Mouse (Mus musculus) kidney, postnatal 25 days (tissue): ENCODE results near the gene Zbtb9.
"Not testable (repeated sequence)": the region's sequence is repeated elsewhere in the genome, so short reads cannot be mapped to it uniquely, and the experiment has no call there.

ENCODE experiments used
- DNase-seq, 2 experiments: peaks; one replicate each; pipeline ENCODE4 v3.0.0; 2021; ENCODE audit warnings: mixed read lengths in 2 of 2

Gene Zbtb9

DNA sequence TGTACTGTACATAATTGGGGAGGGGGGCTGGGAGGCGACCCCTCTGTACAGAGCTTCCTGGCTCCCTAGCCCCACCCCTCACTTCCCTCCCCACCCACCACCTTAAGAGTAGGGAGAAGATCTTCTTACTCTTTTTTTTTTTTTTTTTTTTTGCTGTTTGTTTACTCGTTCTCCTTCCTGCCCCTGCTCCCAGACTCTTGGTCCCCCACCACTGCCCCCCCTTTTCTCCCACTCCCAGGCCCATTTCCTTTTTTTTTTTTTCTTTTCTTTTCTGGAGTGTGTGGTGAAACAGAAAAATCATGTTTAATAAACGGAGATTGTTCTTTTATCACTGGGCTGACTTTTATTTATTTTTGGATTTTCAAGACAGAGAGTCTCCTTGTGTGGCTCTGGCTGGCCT, 860 bp upstream of the Zbtb9 start:
- DNase-seq, result no peak

DNA sequence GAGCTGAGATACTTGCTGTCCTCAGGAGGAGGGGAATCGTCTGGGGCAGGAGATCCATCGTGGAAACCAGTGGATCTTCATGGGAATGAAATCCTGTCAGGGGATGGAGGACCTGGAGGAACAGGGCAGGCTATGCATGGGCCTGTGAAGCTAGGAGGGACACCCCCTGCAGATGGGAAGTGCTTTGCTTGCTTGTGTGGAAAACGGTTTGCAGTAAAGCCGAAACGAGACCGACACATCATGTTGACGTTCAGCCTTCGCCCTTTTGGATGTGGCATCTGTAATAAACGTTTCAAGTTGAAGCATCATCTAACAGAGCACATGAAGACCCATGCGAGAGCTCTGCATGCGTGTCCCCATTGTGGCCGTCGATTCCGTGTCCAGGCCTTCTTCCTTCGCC, 1.6 kb downstream of the Zbtb9 start:
- no peak for DNase-seq

DNA sequence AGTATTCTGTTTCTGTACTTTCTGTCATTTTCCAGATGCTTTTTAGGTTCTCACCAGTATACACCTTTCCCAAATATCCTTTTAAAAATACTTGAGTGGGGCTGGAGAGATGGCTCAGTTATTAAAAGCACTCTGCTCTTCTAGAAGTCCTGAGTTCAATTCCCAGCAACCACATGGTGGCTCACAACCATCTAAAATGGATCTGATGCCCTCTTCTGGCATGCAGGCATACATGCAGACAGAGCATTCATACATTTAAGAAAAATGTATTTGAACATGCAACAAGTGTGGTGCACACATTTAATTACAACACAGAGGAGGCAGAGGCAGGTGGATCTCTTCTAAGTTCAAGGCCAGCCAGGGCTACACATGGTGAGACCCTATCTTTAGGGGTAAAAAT, 2.4 kb downstream of the Zbtb9 start:
- DNase-seq, result no peak

DNA sequence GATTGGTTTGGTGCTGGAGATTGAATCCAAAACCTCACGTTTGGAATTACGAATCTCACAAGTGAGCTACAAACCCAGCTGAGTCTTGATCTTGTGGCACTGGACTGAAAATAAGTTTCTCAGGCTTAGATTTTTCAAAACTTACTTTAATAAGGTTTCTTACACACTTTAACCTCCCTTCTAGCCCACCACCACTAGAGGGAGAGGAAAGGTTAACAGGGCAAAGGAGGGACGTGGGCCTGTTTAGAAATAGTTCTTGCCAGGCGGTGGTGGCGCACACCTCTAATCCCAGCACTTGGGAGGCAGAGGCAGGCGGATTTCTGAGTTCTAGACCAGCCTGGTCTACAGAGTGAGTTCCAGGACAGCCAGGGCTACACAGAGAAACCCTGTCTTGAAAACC, 4.4 kb downstream of the Zbtb9 start:
- DNase-seq, result not testable (repeated sequence)

DNA sequence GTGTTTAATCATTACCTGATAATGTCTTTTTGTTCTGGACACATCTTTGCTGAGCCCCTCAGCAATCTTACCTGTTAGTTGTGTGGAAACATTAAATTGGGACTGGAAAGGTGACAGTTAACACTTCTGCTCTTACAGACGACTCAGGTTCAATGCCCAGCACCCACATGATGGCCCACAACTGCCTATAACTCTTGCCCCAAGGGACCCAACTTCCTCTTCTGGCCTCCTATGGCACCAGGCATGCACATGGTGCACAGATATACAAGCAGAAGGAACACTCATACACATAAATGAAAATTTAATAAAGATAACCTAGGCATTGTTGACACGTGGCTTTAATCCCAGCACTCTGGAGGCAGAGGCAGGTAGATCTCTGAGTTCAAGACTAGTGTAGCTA, 6.5 kb downstream of the Zbtb9 start:
- no peak for DNase-seq

DNA sequence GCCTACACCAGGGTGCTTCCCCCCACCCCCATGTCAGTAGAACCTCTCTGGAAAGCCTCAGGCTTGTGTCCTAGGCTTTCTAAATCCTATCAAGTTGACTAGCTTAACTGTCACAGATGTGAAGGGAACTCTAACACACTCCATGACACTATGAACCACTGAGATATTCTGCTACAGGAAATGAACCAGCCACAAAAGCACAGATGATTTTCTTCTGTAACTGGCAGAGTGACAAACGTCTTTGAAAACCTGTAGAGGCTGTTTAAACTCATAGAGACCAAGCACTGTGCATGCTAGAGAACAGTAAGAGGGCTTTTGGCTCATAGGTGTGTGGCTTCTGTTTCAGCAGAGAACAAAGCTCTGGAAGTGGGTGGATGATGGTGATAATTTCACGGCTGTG, 8.1 kb downstream of the Zbtb9 start:
- no peak for DNase-seq

DNA sequence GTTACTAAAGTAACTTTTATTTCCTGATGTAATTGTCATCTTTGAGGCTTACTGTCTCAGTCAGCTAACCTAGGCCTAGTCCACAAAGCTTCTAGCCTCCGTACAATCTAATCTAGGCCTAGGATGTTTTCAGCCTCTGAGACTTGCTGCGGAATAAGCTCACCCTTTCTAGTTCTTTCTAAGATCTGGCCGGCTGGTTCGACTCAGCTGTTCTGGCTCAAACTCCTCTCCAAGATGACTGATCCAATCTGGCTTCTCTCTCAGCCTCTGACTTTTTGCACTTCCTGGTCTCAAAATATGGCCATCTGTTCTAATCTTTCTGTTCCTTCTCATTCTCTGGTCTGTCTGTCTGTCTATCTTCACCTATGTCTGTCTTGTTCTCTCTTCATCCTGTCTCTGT, 10.4 kb downstream of the Zbtb9 start:
- DNase-seq, result no peak

DNA sequence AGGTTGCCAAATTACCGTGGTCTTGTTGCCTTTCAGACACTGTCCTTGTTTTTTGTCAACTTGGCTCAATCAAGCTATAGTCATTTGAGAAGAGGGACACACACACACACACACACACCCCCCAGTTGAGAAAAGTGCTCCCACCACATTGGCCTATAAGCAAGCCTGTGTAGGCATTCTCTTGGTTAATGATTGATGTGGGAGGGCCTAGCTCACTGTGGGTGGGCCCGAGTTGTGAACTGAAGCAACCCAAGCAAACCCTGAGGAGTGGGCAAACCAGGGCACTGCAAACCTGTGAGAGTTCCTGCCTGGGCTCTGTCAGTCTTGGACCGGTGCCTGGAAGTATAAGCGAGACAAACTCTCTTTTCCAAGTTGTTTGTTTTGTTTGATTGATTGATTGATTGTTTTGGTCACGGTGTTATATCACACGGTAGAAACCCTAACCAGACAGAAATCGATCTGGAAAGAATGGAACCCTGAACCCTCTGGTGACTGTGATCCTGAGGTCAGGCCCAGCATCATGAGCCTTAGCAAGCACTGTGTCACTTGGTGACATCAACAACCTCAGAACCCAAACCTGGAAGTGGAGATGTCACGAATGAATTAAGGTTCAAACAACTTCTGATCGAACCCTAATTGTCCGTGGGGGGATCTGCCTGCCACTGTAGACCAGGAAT, 12.7 kb downstream of the Zbtb9 start:
- no peak for DNase-seq

DNA sequence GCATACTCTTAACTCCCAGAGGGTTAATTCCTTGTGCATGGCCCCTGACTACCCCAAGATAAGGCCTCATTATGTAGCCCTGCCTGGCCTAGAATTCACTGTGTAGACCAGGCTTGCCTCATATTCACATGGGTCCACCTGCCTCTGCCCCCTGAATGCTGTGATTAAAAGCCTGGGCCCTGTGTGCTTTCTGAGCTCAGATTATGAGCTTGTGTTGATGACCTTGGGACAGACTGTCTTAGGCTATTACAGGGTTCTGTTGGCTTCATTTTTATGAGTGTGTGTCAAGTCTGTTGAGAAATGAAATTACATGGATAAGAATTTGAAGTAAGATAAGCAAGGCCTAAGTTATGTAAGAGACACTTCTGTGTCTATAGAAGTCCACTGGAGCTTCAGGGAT, 17.6 kb downstream of the Zbtb9 start:
- no peak for DNase-seq

DNA sequence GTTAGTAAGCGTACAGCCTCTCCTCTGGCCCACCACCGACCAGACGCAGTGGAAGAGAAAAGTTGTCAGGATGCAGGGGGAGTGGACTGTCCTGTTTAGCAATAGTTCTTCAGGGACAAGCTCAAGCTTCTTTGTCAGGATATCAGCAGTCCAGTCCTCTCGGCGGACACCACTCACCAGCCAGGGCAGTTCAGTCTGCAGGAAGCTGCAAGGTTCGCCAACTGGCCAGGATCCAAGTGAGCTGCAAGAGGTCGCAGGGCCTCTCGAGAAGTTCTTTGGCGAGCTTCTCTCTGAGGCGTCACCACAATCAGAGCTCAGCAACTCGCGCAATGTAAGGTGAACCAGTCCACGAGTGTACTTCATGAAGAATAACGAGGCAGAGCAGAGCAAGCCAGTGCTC, 21.4 kb downstream of the Zbtb9 start:
- peak; percentile 83 to 84 for DNase-seq

DNA sequence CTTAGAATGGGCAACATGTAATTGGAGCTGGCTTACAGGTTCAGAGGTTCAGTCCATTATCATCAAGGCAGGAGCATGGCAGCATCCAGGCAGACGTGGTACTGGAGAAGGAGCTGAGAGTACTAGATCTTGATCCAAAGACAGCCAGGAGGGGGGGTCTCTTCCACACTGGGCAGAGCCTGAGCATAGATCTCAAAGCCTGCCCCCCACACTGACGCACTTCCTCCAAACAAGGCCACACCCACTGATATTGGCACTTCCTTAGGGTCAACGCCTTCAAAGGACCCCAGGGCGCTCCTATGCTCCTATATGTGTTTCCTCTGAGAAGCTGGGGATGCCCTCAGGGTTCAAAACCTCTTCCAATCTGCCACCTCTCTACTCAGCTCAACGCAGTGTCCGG, 22.0 kb downstream of the Zbtb9 start:
- DNase-seq, result no peak

DNA sequence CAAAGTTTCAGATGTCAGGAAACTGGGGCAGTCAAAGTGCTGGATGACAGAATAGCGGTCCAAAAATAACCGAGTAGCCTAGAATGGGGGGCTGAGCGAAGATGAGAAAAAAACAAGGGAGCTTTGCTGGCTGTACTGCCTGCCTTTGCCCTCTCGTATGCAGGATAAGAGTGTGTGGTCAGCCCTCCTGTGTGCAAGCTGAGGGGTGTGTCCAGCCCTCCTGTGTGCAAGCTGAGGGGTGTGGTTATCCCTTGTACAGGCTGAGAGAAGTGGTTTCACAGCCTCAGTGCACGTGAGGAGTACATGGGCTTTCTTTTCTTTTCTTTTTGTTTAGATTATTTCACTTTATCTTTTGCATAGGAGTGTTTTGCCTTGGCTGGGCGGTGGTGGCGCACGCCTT, 22.6 kb downstream of the Zbtb9 start:
- DNase-seq, result no peak

DNA sequence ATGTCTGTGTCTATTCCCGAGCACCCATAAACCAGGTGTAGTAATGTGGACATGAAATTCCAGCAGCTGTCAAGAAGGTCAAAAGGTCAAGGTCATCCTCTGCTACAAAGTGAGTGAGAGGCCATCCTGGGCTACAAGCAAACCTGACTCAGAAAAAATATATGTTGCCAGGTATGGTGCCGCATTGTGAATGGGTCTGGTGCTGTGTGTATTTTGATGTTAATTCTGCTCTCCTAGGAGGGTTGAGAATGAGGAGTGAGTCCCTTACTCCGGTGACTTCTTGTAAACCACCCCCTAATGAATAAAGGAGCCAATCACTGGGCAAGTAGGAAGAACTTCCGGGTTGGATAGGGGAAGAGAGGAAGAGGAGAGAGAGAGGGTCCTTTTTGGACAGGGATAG, 24.7 kb downstream of the Zbtb9 start:
- DNase-seq, result no peak

DNA sequence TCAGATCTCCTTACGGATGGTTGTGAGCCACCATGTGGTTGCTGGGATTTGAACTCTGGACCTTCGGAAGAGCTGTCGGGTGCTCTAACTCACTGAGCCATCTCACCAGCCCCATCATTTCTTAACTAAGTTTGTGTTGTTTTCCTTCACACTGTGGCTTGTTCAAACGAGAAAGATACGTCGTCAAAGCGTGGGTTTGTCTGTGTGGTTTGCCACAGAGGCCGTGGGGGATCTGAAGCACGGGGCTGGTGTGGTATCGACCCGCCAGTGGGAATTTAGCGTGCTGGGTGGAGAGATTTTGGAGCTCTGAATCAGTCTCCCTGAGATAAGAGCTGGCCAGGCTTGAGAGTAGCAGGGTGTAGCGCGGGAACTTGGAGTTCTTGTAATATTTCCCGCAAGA, 25.3 kb downstream of the Zbtb9 start:
- no peak for DNase-seq

DNA sequence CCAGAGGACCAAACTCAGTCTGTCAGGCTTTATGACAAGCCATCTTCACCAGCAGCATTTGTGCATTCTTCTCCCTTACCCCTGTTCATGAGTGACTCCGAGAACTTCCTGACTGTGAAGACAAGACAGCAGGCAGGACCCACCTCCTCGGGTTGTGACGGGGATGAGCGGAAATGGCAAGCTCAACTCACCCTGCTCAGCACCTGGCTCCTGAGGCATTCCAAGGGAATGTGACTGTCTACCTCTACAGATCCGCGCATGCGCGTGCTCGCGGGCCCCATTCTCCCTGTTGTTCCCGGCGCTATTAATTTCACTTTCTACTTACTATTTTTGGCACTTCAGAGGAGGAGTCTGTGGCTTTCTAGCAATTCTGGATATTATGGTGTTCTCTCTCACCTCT, 27.0 kb downstream of the Zbtb9 start:
- peak; percentile 54 to 67 for DNase-seq

DNA sequence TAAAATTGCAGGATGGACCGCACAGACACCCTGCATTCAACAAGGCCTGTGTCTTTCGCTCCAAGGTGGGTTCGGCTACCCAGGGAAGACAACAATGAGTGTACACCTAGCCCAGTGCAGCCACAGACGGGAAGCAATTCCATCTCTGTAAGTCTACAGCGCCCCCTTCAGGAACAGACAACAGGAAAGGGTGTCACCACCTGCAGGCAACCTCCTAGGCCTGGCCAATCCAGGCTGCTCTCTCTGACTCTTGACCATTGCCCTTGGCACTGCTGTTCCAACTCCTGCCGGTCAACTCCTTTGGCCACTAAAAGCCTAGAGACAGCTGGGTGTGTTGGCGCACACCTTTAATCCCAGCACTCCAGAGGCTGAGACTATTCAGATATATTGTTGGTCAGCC, 28.2 kb downstream of the Zbtb9 start:
- peak in 1 of 2 experiments; percentile 28 for DNase-seq

DNA sequence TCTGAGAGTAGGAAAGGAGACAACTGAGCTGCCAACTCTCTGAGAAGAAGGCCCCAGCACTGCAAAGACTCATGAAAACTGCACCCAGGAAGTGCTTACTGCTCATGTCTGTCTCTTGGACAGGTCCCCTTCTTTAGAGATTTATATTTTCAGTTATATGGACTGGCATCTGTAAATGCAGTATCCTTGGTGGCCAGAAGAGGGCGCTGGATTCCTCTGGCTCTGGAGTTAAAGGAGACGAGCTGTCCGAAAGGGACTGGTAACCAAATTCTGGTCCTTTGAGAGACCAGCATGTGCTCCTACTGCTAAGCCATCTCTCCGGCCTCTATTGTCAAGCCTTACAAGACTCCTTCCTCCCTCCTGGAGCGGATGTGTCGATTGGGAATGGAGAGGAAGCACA, 28.9 kb downstream of the Zbtb9 start:
- DNase-seq, result peak in 1 of 2 experiments; percentile 26

DNA sequence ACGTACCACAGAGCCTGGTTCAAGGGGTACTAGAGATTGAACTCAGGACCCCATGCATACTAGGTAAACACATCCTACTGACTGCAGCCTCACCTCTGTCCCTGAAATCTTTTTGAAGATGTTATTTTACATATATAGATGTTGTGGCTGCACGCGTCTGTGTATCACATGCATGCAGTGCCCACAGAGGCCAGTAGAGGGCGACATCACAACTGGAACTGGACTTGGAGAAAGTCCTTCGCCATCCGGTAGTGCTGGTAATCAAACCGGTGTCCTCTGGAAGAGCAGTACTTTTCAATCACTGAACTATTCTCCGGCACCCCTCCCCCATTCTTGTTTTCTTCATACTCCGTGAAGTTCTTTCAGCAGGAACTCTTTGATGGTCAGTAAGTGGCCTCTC, 31.5 kb downstream of the Zbtb9 start:
- peak; percentile 59 to 84 for DNase-seq

DNA sequence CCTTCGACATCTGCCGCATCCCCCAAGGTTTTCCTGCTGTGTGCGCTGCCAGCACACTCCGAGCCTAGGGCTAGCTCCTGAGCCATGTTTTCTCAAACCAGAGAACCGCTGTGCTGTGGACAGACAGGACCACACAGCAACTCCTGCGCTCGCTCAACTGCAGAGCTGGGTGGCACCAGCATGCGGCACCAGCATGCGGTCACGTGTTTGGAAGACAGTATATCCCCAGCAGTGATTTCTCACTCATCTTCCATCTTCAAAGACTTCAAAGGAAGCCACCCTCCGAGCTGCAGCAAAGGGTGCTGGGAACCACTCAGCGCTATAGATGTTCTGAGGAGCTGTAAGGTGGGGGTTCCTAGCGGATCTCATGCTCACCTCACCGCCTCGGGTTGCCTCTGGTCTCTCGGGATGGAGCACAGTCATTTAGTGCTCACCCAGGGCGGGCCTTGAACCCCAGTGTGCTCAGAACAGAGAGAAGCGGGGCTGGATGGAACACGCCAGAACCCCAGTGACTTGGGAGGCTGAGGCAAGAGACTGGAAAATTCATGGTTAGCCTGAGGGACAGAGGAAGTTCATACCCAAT, 32.0 kb downstream of the Zbtb9 start:
- DNase-seq, result no peak

DNA sequence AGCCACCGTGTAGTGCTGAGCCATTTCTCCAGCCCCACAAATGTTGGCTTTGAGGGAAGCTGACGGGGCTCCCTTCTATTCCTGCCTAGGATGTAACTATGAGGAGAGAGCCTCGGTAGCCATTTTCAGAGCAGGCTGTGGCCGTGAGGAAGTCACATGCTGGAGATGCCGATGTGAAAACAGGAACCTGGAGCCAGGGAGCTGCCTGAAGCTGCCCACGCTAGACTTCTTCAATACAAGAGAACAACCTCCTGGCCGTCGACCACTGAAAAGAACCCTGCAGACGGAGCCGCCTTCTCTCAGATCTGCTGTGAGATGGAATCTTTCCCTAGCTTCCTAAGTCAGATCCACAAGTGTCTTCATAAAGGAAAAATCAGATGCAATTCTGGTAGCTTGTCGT, 32.7 kb downstream of the Zbtb9 start:
- DNase-seq, result no peak

DNA sequence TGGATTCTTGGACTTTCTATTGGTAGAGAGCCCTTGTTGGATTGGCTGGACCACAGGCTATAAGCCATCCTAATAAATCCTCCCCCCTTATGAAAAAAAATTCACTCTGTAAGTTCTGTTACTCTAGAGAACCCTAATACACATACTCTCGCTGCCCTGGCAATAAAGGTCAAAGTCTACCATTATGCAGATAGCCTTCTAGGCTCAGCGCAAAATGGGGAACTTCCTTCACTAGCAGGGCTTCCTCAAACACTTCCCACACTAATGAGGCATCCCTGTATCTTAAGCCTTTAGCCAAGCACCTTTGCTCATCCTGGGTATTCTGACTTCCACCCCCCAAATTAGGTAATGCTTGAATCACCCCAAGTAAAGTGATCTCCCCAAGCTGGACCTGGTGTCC, 35.3 kb downstream of the Zbtb9 start:
- no peak for DNase-seq

DNA sequence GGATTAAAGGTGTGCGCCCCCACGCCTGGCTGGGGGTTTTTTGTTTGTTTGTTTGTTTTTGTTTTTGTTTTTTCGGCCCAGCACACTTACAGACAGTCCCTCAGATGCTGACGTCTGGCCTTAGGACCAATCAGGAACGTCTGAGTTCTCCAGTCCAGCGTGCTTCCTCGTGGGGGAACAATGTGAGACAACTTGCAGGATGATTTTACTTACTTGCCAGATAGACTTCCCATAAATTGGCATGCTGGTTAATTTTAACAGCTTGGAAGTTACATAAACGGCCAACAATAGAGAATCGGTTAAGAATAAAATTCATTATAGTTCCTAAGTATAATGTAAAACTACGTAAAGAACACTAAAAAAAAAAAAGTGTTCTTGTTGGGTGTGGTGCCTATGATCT, 38.2 kb downstream of the Zbtb9 start:
- no peak for DNase-seq

DNA sequence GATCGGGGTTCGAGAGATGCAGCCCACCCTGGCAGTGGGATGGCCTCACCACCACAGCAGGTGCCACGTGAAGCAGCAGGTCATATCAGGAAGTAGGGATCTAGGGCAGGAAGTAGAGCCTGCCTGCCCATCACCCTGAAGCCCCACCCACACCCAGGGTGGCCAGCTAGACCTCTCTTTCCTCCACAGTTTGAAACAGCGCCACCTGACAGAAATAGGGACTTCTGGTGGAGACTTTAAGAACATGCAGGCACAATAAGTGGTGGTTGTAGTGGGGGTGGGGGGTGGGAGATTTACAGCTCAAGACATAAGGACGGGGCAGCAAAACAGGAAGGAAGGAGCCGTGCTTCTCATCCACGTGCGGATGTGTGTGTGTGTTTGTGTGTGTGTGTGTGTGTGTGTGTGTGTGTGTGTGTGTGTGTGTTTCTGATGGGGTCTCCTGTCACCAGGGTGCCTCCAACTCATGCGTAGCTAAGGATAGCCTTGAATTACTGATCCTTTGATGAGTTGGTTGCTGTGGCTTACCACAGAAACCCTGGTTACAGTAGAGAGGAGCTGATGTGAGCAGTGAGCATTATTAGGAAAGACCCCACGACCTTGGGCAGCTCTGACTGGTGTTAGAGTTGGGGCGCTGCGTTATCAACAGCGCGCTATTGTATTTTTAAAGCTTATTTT, 39.2 kb downstream of the Zbtb9 start:
- DNase-seq, result no peak

DNA sequence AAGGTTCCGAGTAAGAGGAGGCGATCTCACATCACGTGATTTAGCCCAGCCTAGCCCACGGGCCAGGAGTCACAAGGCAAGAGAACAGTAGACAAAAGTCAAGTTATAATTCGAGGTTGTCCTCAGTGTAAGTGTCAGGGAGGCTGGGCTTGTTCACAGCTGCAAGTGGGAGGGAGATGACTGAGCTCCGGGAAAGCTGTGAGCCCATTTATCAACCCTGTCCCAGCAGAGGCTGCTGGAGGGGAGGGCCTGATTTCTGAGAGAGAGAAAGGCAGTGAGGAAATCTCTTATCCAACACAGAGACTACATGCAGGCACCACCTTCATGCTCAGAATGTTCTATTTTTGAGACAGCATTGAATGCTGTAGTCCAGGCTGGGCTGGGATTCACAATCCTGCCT, 39.9 kb downstream of the Zbtb9 start:
- no peak for DNase-seq
